Mouse (Mus musculus) thymus, adult 18-20 months (tissue): ENCODE data around the gene Ankrd61.

ENCODE experiments used
- DNase-seq, 2 experiments: peaks; one replicate each; pipeline ENCODE4 v3.0.0; 2022; ENCODE audit warnings: mixed read lengths in 2 of 2

Ankrd61 gene

DNA sequence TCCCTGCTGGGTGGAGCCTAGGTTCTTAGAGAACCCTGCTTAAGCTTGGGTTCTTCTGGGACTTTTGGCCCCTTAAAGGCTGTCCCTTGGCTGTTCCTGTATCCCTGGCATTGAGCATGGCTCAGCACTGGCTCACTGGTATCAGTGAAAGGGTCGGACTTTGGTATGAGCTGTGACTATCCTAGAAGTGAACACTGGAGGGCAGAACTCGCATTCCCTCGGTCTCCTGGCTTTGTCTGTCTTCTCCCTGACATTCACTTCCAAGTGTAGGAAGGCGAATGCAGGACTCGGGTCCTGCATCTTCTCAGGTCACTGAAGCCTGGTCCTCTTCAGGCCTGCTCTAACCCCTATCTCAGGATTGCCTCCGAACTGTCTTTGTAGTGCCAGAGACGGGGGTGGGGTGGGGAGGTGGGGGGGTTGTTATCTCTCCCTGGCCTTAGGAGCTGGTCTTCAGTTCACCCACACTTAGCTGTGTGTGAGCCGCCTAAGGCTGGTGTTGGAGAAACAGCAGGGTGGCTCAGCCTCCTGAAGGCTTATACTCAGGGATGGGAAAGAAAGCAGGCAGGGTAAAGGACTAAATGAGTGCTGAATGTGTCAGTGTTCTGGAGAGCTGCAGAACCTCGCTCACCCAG, 5.1 kb downstream of the Ankrd61 start:
- no peak for DNase-seq

DNA sequence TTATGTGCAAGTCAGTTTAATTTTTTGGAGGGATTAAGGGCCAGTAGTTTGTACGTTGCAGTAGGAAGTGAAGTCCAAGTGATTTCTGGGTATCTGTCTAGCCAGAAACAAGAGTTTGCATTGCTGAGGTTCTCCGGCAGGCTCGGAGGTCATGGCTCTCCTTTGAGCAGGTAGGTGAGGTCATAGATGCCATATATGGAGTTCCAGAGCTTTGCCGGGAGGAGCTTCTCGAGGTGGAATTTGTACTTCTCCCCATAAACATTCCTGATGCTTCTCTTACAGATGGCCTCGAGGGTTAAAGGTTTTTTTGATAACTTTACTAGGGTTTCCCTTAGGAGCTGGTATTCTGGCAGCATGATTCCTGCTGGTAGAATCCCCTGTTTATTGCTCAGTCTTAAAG, 6.7 kb downstream of the Ankrd61 start:
- no peak for DNase-seq

DNA sequence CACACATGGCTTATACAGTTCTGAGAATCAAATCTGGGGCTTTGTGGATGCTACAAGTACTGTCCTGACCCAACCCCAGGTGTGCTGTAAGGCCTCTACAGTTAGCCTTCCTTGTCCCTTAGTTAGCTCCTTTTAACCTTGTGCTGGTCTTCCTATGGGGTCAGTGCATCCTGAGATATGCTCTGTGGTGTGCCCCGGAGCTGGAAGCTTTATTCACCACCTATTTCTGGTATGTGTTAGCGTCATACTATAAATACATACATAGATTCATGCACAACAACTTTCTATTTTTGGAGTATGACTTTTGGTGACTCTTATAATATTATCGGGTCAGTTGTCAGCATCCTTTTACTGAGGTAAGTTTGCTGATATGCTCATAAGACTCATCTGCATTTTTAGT, 12.2 kb downstream of the Ankrd61 start:
- DNase-seq, result no peak

DNA sequence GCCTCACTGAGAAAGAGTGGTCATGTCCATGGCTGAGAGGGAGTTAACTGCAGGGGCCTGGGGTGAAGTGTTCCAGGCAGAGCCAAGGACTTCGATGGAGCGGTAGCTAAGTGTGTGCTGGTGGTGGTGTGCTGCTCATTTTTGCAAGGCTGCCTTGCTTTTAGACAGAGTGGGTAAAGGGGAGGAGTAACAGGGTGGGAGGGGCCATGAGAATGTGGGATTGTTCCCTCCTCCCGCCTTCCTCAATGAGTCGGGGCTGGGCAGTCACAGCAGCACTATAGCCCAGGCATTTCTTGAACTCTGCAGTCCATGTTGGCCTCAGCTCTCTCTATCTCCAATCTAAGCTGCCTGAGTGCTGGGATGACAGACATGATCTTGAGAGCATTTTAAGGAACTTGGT, 22.9 kb downstream of the Ankrd61 start:
- no peak for DNase-seq

DNA sequence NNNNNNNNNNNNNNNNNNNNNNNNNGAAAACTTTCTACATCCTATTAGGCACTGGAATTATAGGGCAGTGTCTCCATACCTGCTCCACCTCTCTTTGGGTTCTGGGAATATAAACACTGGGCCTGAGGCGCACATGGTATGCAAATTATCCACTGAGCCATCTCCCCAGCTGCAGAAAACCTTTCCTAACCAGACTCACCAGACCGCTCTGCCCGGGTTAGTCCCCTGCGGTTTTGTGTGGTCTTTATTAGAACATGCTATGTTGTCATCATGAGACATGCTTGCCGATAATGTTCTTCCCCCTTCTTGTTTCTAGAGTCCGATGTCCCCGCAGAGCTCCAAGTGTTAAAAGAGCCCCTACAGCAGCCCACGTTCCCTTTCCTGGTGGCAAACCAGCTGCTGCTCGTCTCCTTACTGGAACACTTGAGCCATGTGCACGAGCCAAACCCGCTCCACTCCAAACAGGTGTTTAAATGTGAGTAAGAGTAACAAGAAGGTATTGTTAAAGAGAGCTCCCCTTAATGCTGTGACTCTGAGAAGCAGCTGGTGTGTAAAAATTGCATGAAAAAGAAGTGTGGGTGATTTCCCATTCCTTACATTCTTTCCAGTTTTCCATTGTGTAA, 25.8 kb downstream of the Ankrd61 start:
- DNase-seq, result no peak
